Mouse (Mus musculus): ENCODE data around the gene Scaf4.

The Scaf4 gene

GRCm38 (mm10) chr16:90283905-90284891 lies at the start of gene Scaf4:
Gene Scaf4, minus strand, starts transcription at chr16:90284503.
- DNase-seq = peak; percentile 94 to 98

GRCm38 (mm10) chr16:90332553-90332952 lies 48.2 kb upstream of the Scaf4 start:
- no peak for DNase-seq

- DNase-seq = no peak
Observed at GRCm38 (mm10) chr16:90330979-90331378, 46.7 kb upstream of the Scaf4 start.

- no peak for DNase-seq
Observed at GRCm38 (mm10) chr16:90329511-90329910, 45.2 kb upstream of the Scaf4 start.

- peak; percentile 85 to 93 for DNase-seq
Observed at GRCm38 (mm10) chr16:90322850-90323528, 38.7 kb upstream of the Scaf4 start.

GRCm38 (mm10) chr16:90319321-90319720 lies 35.0 kb upstream of the Scaf4 start:
- DNase-seq = no peak

- DNase-seq = no peak
Observed at GRCm38 (mm10) chr16:90318372-90318926, 34.1 kb upstream of the Scaf4 start.

GRCm38 (mm10) chr16:90317777-90318176 lies 33.5 kb upstream of the Scaf4 start:
- no peak for DNase-seq

GRCm38 (mm10) chr16:90315881-90316280 lies 31.6 kb upstream of the Scaf4 start:
- no peak for DNase-seq

GRCm38 (mm10) chr16:90312449-90313082 lies 28.3 kb upstream of the Scaf4 start:
- no peak for DNase-seq

- no peak for DNase-seq
Observed at GRCm38 (mm10) chr16:90310488-90311135, 26.3 kb upstream of the Scaf4 start.

- DNase-seq = no peak
Observed at GRCm38 (mm10) chr16:90309784-90310183, 25.5 kb upstream of the Scaf4 start.

- no peak for DNase-seq
Observed at GRCm38 (mm10) chr16:90303988-90304299, 19.6 kb upstream of the Scaf4 start.

GRCm38 (mm10) chr16:90303286-90303987 lies 19.1 kb upstream of the Scaf4 start:
- DNase-seq = no peak

GRCm38 (mm10) chr16:90301706-90302105 lies 17.4 kb upstream of the Scaf4 start:
- no peak for DNase-seq

GRCm38 (mm10) chr16:90300896-90301295 lies 16.6 kb upstream of the Scaf4 start:
- no peak for DNase-seq

GRCm38 (mm10) chr16:90299591-90299990 lies 15.3 kb upstream of the Scaf4 start:
- DNase-seq = no peak

GRCm38 (mm10) chr16:90298426-90299300 lies 14.4 kb upstream of the Scaf4 start:
- no peak for DNase-seq

GRCm38 (mm10) chr16:90297479-90298425 lies 13.4 kb upstream of the Scaf4 start:
- no peak for DNase-seq

- DNase-seq = no peak
Observed at GRCm38 (mm10) chr16:90291675-90292074, 7.4 kb upstream of the Scaf4 start.
